Mouse (Mus musculus) stomach, postnatal 0 days (tissue): ENCODE measurements at regions not wholly inside any gene's neighbourhood (a gene's known extent, or its start where the extent isn't known, plus 50 kb on each side); places are given as distances from the start of the nearest gene placed in this dataset.

Experiments used
- ATAC-seq: fragments of 200-750 bp; cut with Nextera tagmentation; 2 replicates; pipeline ENCODE4 v1.8.0; 2017; ENCODE audit not compliant: low FRiP score, low TSS enrichment
- DNase-seq: peaks from one replicate; pipeline ENCODE4 v3.0.0-alpha.2; 2016; ENCODE audit warnings: low spot score
- H3K27ac ChIP-seq: fragments of 300-500 bp; sonication (generic); replicated peaks from 2 replicates; pipeline ENCODE4 v1.5.1; 2014; ENCODE audit warnings: mild to moderate bottlenecking, control low read depth
- H3K27me3 ChIP-seq: fragments of 300-500 bp; sonication (generic); 2 replicates; pipeline ENCODE4 v1.6.1; 2014; ENCODE audit warnings: low read length; ENCODE audit not compliant: control insufficient read depth, insufficient read depth
- H3K36me3 ChIP-seq: fragments of 300-500 bp; sonication (generic); 2 replicates; pipeline ENCODE4 v1.6.1; 2014; ENCODE audit warnings: low read length, mixed read lengths; ENCODE audit not compliant: control insufficient read depth, insufficient read depth
- H3K4me1 ChIP-seq: fragments of 300-500 bp; sonication (generic); replicated peaks from 2 replicates; pipeline ENCODE4 v1.6.1; 2014; ENCODE audit warnings: antibody characterized with exemption; ENCODE audit not compliant: control insufficient read depth, insufficient read depth
- H3K4me2 ChIP-seq: fragments of 300-500 bp; sonication (generic); replicated peaks from 2 replicates; pipeline ENCODE4 v1.6.1; 2014; ENCODE audit warnings: low read depth, mild to moderate bottlenecking, control low read depth, moderate library complexity
- H3K4me3 ChIP-seq: fragments of 300-500 bp; sonication (generic); 2 replicates; pipeline ENCODE4 v1.5.1; 2014; ENCODE audit warnings: low read depth, low read length, control low read depth
- H3K9ac ChIP-seq: fragments of 300-500 bp; sonication (generic); 2 replicates; pipeline ENCODE4 v1.6.1; 2014; ENCODE audit warnings: mild to moderate bottlenecking, low read length, control low read depth, mixed read lengths
- H3K9me3 ChIP-seq: fragments of 300-500 bp; sonication (generic); 2 replicates; pipeline ENCODE4 v1.6.1; 2016; ENCODE audit warnings: low read length; ENCODE audit not compliant: control insufficient read depth
- CTCF ChIP-seq: IDR thresholded peaks from 2 replicates; pipeline ENCODE4 v1.5.1; 2016; ENCODE audit warnings: antibody characterized with exemption, low read depth, mild to moderate bottlenecking, moderate library complexity
- EP300 ChIP-seq: optimal IDR thresholded peaks from 2 replicates; pipeline ENCODE3; 2016; ENCODE audit warnings: antibody characterized with exemption
- WGBS: fragments of 180-500 bp; shearing (Covaris S2); extraction: QIAGEN DNeasy Blood & Tissue Kit; methylation state at CpG from one replicate; pipeline ENCODE4 v1.1.7; 2014; 5-methylcytosine and 5-hydroxymethylcytosine counted together

DNA sequence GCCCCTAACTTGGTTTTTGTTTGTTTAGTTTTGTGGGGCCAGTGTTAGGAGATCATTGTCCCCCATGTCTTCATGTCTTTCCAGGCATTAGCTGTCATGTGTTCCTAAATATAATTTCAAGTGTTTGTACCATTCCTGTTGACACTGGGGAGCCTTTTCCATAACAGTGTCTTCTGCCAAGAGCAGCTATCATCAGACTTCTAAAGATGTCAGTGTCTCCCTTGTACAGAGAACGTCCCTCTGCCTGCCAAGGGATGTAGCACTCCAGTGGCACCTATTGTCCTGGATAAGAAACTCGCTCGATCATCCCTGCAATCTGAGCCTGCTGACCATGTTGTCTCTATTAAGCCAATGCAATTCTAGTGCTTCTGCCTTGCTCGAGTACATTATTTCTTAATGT, 64.6 kb upstream of the Lhfpl2 start:
- WGBS, result 68% methylated on average over 4 of the region's 4 CpGs
- ATAC-seq, result no peak
- H3K9me3 ChIP-seq, result no peaks in the 10 kb centered on the region
- TF ChIP-seq EP300 (no peak), CTCF (no peak; the same call in 1 of the 2 replicates)
- no peak overlapping the region for H3K4me3 ChIP-seq
- H3K9ac ChIP-seq, result no peak overlapping the region
- no peak for DNase-seq
- no peak overlapping the region for H3K27ac ChIP-seq
- no peaks in the 10 kb centered on the region for H3K4me1 ChIP-seq
- H3K36me3 ChIP-seq, result no peaks in the 10 kb centered on the region
- H3K27me3 ChIP-seq, result no peaks in the 10 kb centered on the region
- H3K4me2 ChIP-seq, result no peak overlapping the region

DNA sequence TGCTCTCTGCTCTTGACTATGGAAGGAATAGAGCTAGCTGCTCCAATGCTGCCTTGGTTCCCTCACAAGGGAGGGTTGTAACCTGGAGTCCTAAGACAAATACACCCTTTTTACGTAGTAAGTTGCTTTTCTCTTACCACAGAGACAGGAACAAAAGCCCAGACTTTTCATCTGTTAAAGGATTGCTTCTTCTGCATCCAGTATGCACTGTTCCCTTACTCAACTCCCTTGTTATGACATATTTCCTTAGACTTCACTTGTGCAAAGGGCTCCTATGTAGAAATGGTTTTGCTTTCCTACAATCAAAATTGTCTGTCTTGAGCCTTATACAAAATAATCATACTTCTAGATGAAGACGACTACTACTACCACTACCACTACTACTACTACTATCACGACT, 62.2 kb upstream of the Lhfpl2 start:
- 89% methylated on average over 3 of the region's 3 CpGs for WGBS
- TF ChIP-seq EP300 (no peak), CTCF (no peak)
- H3K9me3 ChIP-seq, result no peaks in the 10 kb centered on the region
- no peaks in the 10 kb centered on the region for H3K27me3 ChIP-seq
- ATAC-seq (no peak), DNase-seq (no peak)
- no peak overlapping the region for H3K4me2 ChIP-seq
- no peaks in the 10 kb centered on the region for H3K36me3 ChIP-seq
- no peak overlapping the region for H3K4me3 ChIP-seq
- no peaks in the 10 kb centered on the region for H3K4me1 ChIP-seq
- H3K9ac ChIP-seq, result no peak overlapping the region
- no peak overlapping the region for H3K27ac ChIP-seq

DNA sequence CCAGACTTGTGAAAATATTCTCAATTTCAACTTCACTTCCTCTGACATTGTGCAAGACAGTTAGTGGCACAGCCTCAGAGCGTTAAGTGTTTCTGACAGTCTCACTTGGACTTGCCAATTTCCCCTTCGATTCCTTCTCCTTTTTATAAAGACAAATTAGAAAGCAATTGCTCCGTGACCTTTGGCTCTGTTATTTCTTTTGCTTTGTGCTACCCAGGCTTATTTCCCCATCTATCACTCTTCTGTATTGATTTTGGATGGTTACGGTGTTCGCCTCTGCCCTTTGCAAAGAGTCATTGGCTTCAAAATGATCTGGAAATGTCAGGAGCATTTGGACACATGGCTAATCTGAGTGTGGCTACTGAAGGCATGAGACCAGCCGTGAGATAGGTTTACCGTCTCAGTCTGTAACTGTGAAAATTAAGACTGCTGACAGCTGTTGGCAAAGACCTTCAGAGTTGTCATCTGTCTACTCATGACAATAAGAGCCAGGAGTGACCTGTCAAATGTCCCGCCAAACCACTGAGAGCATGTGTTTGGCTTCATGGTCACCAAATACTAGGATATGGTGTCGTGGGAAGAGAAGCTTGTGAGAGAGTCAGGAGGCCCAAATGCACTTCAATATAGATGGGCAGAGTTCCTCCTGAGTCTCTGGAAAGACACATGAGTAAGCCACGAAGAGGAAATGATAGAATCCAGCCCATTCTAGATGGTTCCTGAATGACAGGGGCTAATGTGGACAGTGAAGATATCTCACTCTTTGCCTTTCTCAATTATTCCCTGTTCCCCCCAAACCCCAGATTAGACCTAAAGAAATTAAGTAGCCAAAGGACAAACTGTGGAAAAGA, 60.8 kb upstream of the Lhfpl2 start:
- H3K9ac ChIP-seq, result no peak overlapping the region
- DNase-seq, result no peak
- H3K4me3 ChIP-seq, result no peak overlapping the region
- H3K27ac ChIP-seq, result no peak overlapping the region
- no peak overlapping the region for H3K4me2 ChIP-seq
- no peak for ATAC-seq
- no peak for TF ChIP-seq EP300
- no peak for TF ChIP-seq CTCF
- 67% methylated on average over 10 of the region's 10 CpGs for WGBS
- H3K4me1 ChIP-seq, result no peaks in the 10 kb centered on the region
- no peaks in the 10 kb centered on the region for H3K36me3 ChIP-seq
- H3K9me3 ChIP-seq, result no peaks in the 10 kb centered on the region
- H3K27me3 ChIP-seq, result no peaks in the 10 kb centered on the region

DNA sequence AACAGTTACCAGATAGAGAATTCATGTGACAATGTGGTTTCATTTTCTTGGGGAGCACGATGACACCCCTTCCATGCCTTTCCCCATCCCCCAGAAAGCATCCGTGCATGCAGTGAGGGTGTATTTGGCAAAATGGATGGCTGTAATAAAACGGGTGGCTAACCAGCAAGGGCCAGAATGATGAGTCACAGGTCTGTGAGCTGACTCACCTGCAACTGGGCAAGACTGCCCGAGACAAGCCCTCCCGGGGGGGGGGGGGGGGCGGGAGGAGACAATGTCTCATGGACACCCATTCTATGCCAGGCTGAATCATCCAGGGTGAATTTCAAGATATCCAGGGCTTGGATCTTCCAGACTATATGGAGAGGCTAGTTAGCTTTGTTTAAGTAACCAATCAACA, 59.6 kb upstream of the Lhfpl2 start:
- no peaks in the 10 kb centered on the region for H3K36me3 ChIP-seq
- H3K9me3 ChIP-seq, result no peaks in the 10 kb centered on the region
- H3K27ac ChIP-seq, result no peak overlapping the region
- no peaks in the 10 kb centered on the region for H3K4me1 ChIP-seq
- no peaks in the 10 kb centered on the region for H3K27me3 ChIP-seq
- WGBS, result 63% methylated on average over 6 of the region's 6 CpGs
- DNase-seq (peak; percentile 22), ATAC-seq (no peak)
- no peak for TF ChIP-seq CTCF
- TF ChIP-seq EP300, result no peak
- no peak overlapping the region for H3K4me3 ChIP-seq
- no peak overlapping the region for H3K9ac ChIP-seq
- H3K4me2 ChIP-seq, result no peak overlapping the region

DNA sequence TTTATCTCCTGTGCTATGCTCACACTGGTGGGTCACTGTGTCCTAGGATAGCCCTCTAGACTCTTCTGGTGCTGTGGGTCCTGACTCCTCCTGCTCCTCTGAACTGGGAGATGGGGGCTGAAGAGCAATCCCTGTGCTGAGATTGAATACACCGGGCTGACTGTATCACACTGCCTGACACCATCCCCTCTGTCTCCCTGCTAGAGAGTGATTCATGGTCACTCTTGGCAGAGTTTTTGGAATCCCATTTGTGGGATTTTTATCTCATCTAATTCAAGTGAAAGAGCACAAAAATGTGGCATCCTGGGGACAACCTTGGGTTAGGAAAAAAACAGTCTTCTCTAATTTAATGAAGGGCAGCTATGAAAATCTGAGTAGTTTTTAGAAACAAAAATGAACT, 59.2 kb upstream of the Lhfpl2 start:
- 70% methylated on average over 1 of the region's 1 CpGs for WGBS
- Histone ChIP-seq H3K27ac (no peak overlapping the region), H3K9ac (no peak overlapping the region), H3K4me2 (no peak overlapping the region), H3K9me3 (no peaks in the 10 kb centered on the region), H3K27me3 (no peaks in the 10 kb centered on the region), H3K4me1 (no peaks in the 10 kb centered on the region), H3K4me3 (no peak overlapping the region), H3K36me3 (no peaks in the 10 kb centered on the region)
- TF ChIP-seq CTCF, result no peak
- TF ChIP-seq EP300, result no peak
- DNase-seq (no peak), ATAC-seq (no peak)

DNA sequence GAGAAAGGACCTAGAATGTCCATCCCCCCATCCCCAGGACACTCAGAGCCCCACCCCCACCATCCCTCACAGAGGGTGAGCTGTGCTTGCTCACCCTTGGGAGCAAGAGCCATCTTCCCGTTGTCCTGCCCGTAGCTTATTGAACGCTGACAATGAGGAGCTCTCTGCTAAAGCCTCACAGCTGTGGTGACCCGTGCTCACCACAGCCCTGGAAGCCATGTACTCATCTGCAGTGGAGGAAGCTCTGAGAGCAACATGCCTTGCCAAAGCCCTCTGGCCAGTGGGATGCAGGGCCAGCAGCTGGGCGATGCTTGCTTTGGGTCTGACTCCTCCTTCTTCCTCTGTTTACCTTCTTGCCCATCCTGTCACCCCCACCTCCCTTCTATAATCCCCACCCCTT, 53.8 kb upstream of the Lhfpl2 start:
- no peak for ATAC-seq
- DNase-seq, result no peak
- H3K4me3 ChIP-seq, result no peak overlapping the region
- no peaks in the 10 kb centered on the region; the same call in 1 of the 2 replicates for H3K4me1 ChIP-seq
- no peak overlapping the region for H3K9ac ChIP-seq
- no peaks in the 10 kb centered on the region for H3K27me3 ChIP-seq
- TF ChIP-seq CTCF, result no peak
- no peak for TF ChIP-seq EP300
- H3K4me2 ChIP-seq, result no peak overlapping the region
- H3K9me3 ChIP-seq, result no peaks in the 10 kb centered on the region
- H3K36me3 ChIP-seq, result no peaks in the 10 kb centered on the region
- H3K27ac ChIP-seq, result no peak overlapping the region
- WGBS, result 54% methylated on average over 5 of the region's 5 CpGs
